8 mouse cellular contexts compared by ENCODE assay signal in genomic region chr10:61928725-61929651, GRCm38 (mm10). TPM values are rescaled to one million over a fixed set of nuclear protein-coding genes. Genes with fewer than 3 reads are reported as not detected.
DNase-seq lines count a peak whose midpoint lies in the region; ATAC-seq and TF ChIP-seq lines count a peak whose summit lies in the region.

No protein-coding gene starts in this region.

- TF ChIP-seq EP300 in stomach, postnatal 0 days (optimal IDR thresholded peaks at IDR 0.05) = no peak

- no peaks in the 10 kb centered on the region; the same call in 1 of the 2 replicates for H3K27me3 ChIP-seq in embryonic facial prominence, embryonic 14.5 days (replicated peaks; ENCODE audit: control insufficient read depth, insufficient read depth, low read length)
- H3K27me3 ChIP-seq in lung, embryonic 16.5 days (ENCODE audit: control insufficient read depth, insufficient read depth, low read depth, low read length) = no peaks in the 10 kb centered on the region
- H3K27me3 ChIP-seq in stomach, postnatal 0 days (ENCODE audit: control insufficient read depth, insufficient read depth, low read length) = no peaks in the 10 kb centered on the region

- peak; percentile 55 for DNase-seq in adrenal gland, postnatal 10 days
- peak; percentile 83 for DNase-seq in embryonic facial prominence, embryonic 14.5 days (ENCODE audit: low spot score)
- DNase-seq in kidney, adult 18-20 months = peak; percentile 46
- DNase-seq in stomach, postnatal 0 days (ENCODE audit: low spot score) = no peak
- DNase-seq in layer of hippocampus, adult 18-20 months (ENCODE audit: low spot score in 2 of 2) = no peak

- no peak for TF ChIP-seq CTCF in stomach, postnatal 0 days (IDR thresholded peaks at IDR 0.05; ENCODE audit: low read depth)

- no peak overlapping the region; the same call in 1 of the 2 replicates for H3K9ac ChIP-seq in embryonic facial prominence, embryonic 14.5 days (ENCODE audit: low read depth, low read length)
- no peak overlapping the region for H3K9ac ChIP-seq in lung, embryonic 16.5 days (ENCODE audit: low read length)
- 0 out of 2 replicates have a peak overlapping the region, but pooled peaks have one; percentile 8 for H3K9ac ChIP-seq in stomach, postnatal 0 days (ENCODE audit: low read length)

- H3K4me3 ChIP-seq in embryonic facial prominence, embryonic 14.5 days (ENCODE audit: low read depth, low read length) = no peak overlapping the region
- no peak overlapping the region for H3K4me3 ChIP-seq in lung, embryonic 16.5 days (ENCODE audit: low read length)
- no peak overlapping the region for H3K4me3 ChIP-seq in stomach, postnatal 0 days (ENCODE audit: low read depth, low read length)

- no peaks in the 10 kb centered on the region for H3K9me3 ChIP-seq in embryonic facial prominence, embryonic 14.5 days (ENCODE audit: control insufficient read depth, low read length)
- no peaks in the 10 kb centered on the region for H3K9me3 ChIP-seq in lung, embryonic 16.5 days (ENCODE audit: control insufficient read depth, low read length)
- no peaks in the 10 kb centered on the region for H3K9me3 ChIP-seq in stomach, postnatal 0 days (ENCODE audit: control insufficient read depth, low read length)

- peaks cover 20% of the 10 kb centered on the region for H3K4me1 ChIP-seq in embryonic facial prominence, embryonic 14.5 days (ENCODE audit: control insufficient read depth, insufficient read depth, low read length)
- H3K4me1 ChIP-seq in lung, embryonic 16.5 days (replicated peaks; ENCODE audit: control insufficient read depth, insufficient read depth, low read length) = peaks cover 35% of the 10 kb centered on the region
- 0 out of 2 replicates have a peak, but pooled peaks cover 2% of the 10 kb centered on the region for H3K4me1 ChIP-seq in stomach, postnatal 0 days (replicated peaks; ENCODE audit: control insufficient read depth, insufficient read depth)

- no peaks in the 10 kb centered on the region for H3K36me3 ChIP-seq in embryonic facial prominence, embryonic 14.5 days (ENCODE audit: control insufficient read depth, insufficient read depth, low read length)
- no peaks in the 10 kb centered on the region for H3K36me3 ChIP-seq in lung, embryonic 16.5 days (ENCODE audit: control insufficient read depth, insufficient read depth, low read length)
- no peaks in the 10 kb centered on the region for H3K36me3 ChIP-seq in stomach, postnatal 0 days (ENCODE audit: control insufficient read depth, insufficient read depth, low read length)

- H3K27ac ChIP-seq in embryonic facial prominence, embryonic 14.5 days (replicated peaks; ENCODE audit: low read depth, low read length) = no peak overlapping the region; the same call in 1 of the 2 replicates
- H3K27ac ChIP-seq in lung, embryonic 16.5 days (ENCODE audit: low read length) = peak overlapping the region; percentile 81
- H3K27ac ChIP-seq in stomach, postnatal 0 days (replicated peaks) = 0 out of 2 replicates have a peak overlapping the region, but pooled peaks have one; percentile 24

- ATAC-seq in embryonic facial prominence, embryonic 14.5 days (ENCODE audit: low read depth) = peak; percentile 67
- ATAC-seq in lung, embryonic 16.5 days (ENCODE audit: low read depth) = peak; percentile 83
- peak; percentile 62 for ATAC-seq in stomach, postnatal 0 days (ENCODE audit: low FRiP score, low TSS enrichment)
- no peak for ATAC-seq in erythroblast, adult 5-6 weeks (replicated peaks; ENCODE audit: low FRiP score, poor library complexity, severe bottlenecking)
- no peak for ATAC-seq in CD4-positive, CD25-positive, alpha-beta regulatory T cell, adult 4 months

- 9% methylated on average over 24 of the region's 24 CpGs for WGBS in embryonic facial prominence, embryonic 14.5 days
- 7% methylated on average over 24 of the region's 24 CpGs for WGBS in lung, embryonic 16.5 days
- 19% methylated on average over 24 of the region's 24 CpGs for WGBS in stomach, postnatal 0 days

- H3K4me2 ChIP-seq in embryonic facial prominence, embryonic 14.5 days (ENCODE audit: low read depth, low read length) = peak overlapping the region; percentile 21; the same call in 1 of the 2 replicates
- H3K4me2 ChIP-seq in lung, embryonic 16.5 days (ENCODE audit: low read depth, low read length) = peak overlapping the region; percentile 34; the same call in 1 of the 2 replicates
- H3K4me2 ChIP-seq in stomach, postnatal 0 days (replicated peaks; ENCODE audit: low read depth) = no peak overlapping the region

RNA-seq across cellular contexts. Expression of gene Col13a1, which starts 49.9 kb away (rescaled TPM):
- total RNA-seq in adrenal gland, postnatal 10 days (2021) = 10 to 100 TPM in 1 of 2 experiments, 1 to 10 TPM in 1; 8.4 to 11.1 TPM
- polyA plus RNA-seq in embryonic facial prominence, embryonic 14.5 days (2014; fragmentation: Nextera tagmentation; extraction: Ambion mirVana) = 7.5 and 8.7 TPM in 2 replicates
- 25.7 and 26.5 TPM in 2 replicates for polyA plus RNA-seq in lung, embryonic 16.5 days (2015; fragmentation: Nextera tagmentation; extraction: Ambion mirVana)
- 2.3 and 3.3 TPM in 2 replicates for polyA plus RNA-seq in stomach, postnatal 0 days (2015; fragmentation: Nextera tagmentation; extraction: Ambion mirVana)
- total RNA-seq in erythroblast, adult 5-6 weeks (2015; ENCODE audit: low replicate concordance) = not detected in 2 replicates
- not detected in 2 replicates for total RNA-seq in erythroblast, adult 5-6 weeks (2017; ENCODE audit: low replicate concordance)
- 1 to 10 TPM in 1 of 2 experiments, under 1 TPM in 1; 0.91 to 1.5 TPM for total RNA-seq in layer of hippocampus, adult 18-20 months (2021)
- not detected for polyA plus RNA-seq in CD4-positive, CD25-positive, alpha-beta regulatory T cell, adult 4 months (2017; shearing (Covaris generic))

Comparison
In these comparisons a context has a peak if more than half of its experiments do, and no peak if none do; other contexts are left out.
1. DNase-seq: peak in adrenal gland, postnatal 10 days (single experiment), embryonic facial prominence, embryonic 14.5 days (single experiment) and kidney, adult 18-20 months (single experiment); none in stomach, postnatal 0 days (single experiment) and layer of hippocampus, adult 18-20 months (0 of 2).
2. ATAC-seq: peak in embryonic facial prominence, embryonic 14.5 days (single experiment), lung, embryonic 16.5 days (single experiment) and stomach, postnatal 0 days (single experiment); none in erythroblast, adult 5-6 weeks (single experiment) and CD4-positive, CD25-positive, alpha-beta regulatory T cell, adult 4 months (single experiment).